Mouse (Mus musculus) yolk sac, embryonic 10.5 days (tissue): Measurements from ENCODE around the gene Tex13c3.
"Not testable (repeated sequence)": the region's sequence is repeated elsewhere in the genome, so short reads cannot be mapped to it uniquely, and the experiment has no call there.

Source experiments
- DNase-seq: peaks from one replicate; pipeline ENCODE4 v3.0.0-alpha.2; 2017; ENCODE audit warnings: low spot score

Tex13c3 gene

GRCm38 (mm10) chrX:19481219-19481618 is at the start of gene Tex13c3:
Tex13c3 (minus strand) TSS chrX:19481319.
- DNase-seq: not testable (repeated sequence)

- DNase-seq: no peak
Observed at GRCm38 (mm10) chrX:19489731-19490130, 8.6 kb upstream of the Tex13c3 start.
